Mouse (Mus musculus): ENCODE results near the gene Stra6. TPM values are rescaled to one million over a fixed set of nuclear protein-coding genes. Genes with fewer than 3 reads are reported as not detected.

Gene Stra6
- polyA plus RNA-seq, 1 experiment from 2014 or later: 59.9 TPM

DNA sequence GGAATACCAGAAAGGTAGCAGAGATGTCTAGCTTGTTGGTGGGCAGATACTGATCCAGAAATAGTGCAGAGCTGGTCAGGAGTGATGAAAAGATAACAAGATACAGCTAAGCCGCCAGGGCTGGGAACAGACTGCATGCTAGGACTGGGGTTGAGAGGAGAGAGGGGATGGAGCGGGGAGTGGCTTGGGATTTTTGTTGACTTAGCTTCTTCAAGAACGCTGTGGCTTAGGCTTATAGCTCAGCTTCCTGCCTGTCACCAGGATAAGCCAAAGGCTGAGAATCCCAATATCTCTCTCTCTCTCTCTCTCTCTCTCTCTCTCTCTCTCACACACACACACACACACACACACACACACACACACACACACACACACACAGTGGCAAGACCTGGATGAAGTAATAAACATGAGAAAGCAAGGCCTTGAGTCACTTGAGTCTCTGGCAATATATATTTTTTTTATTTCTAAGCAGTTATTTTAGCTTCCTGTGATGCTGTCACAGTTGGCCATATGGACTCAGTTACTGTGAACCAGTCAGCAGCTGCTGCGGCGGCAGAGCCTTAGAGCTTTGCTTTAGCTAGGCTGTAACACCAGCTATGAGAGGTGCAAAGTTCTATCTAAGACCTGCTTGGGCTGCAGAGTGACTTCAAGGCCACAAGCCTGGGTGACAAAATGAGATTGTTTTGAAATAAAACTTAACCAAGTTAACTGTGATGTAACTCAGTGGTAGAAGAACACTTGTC is 112.3 kb downstream of the Stra6 start:
- H3K36me3 ChIP-seq: no peaks in the 10 kb centered on the region
- DNase-seq (ENCODE audit: low spot score): no peak
- peaks cover 30% of the 10 kb centered on the region for H3K4me1 ChIP-seq
- H3K9me3 ChIP-seq (replicated peaks): no peaks in the 10 kb centered on the region
- no peak overlapping the region for H3K27ac ChIP-seq
- 30% methylated on average over 5 of the region's 5 CpGs for WGBS
- no peaks in the 10 kb centered on the region for H3K27me3 ChIP-seq (ENCODE audit: low read depth, poor library complexity, severe bottlenecking)
- no peak overlapping the region for H3K4me3 ChIP-seq

DNA sequence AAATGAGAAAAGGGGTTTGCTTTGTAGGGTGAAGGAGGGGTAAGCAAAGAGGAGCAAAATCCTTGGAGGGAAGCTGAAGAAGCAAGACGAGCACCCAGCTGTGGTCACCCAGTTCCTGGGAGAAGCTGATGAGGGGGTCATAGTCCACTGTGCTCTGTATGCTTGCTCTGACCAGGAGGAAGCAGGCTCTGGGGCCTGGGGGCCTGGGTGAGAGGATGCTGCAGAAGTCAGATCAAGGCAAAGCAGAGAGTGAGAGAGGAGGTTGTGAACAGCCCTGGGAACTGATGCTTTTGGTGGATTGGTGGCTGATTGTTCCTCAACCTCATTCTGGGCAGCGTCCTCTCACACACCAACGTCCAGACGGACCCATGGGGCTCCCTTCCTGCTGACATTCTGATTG is 113.6 kb downstream of the Stra6 start:
- peaks cover 30% of the 10 kb centered on the region for H3K4me1 ChIP-seq
- 77% methylated on average over 4 of the region's 4 CpGs for WGBS
- H3K36me3 ChIP-seq: no peaks in the 10 kb centered on the region
- no peak overlapping the region for H3K27ac ChIP-seq
- no peak overlapping the region for H3K4me3 ChIP-seq
- no peaks in the 10 kb centered on the region for H3K9me3 ChIP-seq (replicated peaks)
- H3K27me3 ChIP-seq (ENCODE audit: low read depth, poor library complexity, severe bottlenecking): no peaks in the 10 kb centered on the region
- DNase-seq (ENCODE audit: low spot score): no peak

DNA sequence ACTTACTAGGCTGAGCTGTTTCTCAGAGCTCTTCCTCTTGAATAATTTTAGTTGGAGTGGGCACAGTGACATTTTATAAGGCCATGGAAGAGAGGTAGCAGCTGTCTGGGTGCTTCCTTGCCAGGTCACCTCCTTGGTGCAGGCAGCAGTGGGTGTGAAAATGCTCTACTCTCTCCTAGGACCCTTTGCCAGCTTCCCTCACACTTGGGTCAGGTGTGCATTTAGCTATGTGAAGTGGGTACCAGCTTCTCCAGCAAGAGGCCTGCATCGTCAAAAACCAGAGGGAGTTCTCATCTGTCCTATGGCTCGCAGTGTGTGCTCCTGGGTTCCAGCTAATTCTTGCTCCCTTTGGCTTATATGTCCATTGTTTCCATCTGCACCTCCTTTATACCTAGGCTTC is 115.8 kb downstream of the Stra6 start:
- Histone ChIP-seq H3K9me3 (replicated peaks) (no peaks in the 10 kb centered on the region), H3K4me1 (peaks cover 30% of the 10 kb centered on the region), H3K27me3 (ENCODE audit: low read depth, poor library complexity, severe bottlenecking) (no peaks in the 10 kb centered on the region), H3K4me3 (no peak overlapping the region), H3K27ac (no peak overlapping the region), H3K36me3 (no peaks in the 10 kb centered on the region)
- DNase-seq (ENCODE audit: low spot score): no peak
- WGBS: 93% methylated on average over 2 of the region's 2 CpGs

DNA sequence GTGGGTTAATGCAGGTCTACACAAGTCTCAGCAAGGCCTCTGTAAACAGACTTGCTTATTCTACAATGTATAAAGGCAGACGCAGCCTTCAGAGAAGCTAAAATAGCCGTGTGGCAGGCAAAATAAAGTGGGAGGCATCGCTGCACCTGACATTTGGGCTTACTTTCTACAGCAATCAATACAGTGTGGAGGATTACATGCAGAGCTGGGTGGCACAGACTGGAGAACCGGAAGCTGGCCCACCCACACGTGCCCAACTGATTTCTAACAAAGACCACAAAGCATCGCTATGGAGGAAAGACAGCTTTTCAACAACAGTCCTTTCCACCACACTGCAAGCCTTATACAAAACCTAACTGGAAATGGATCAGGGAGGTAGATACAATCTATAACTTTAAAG is 120.9 kb downstream of the Stra6 start:
- DNase-seq (ENCODE audit: low spot score): no peak
- Histone ChIP-seq H3K9me3 (replicated peaks) (no peaks in the 10 kb centered on the region), H3K4me1 (no peaks in the 10 kb centered on the region), H3K27ac (no peak overlapping the region), H3K27me3 (ENCODE audit: low read depth, poor library complexity, severe bottlenecking) (no peaks in the 10 kb centered on the region), H3K36me3 (no peaks in the 10 kb centered on the region), H3K4me3 (no peak overlapping the region)
- WGBS: 88% methylated on average over 6 of the region's 6 CpGs

DNA sequence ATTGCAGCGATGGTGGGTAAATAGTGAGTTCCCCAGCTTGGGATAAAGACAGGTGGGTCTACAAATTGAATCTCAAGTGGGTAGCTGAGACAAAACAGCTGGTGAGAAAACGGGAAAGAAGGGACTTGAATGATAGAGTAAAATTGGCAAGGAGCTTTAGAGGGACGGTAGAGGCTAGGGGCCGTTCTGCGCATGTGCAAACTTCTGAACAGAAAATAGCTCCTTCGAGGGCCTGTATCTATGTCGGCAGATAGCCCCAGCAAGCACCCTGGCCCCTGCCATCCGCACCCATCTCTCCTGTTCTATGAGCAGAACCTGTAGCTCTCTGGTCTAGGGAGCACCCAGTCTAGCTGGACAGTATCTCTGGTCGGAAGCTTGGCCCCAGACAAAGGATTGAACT is 130.6 kb downstream of the Stra6 start:
- H3K27ac ChIP-seq: no peak overlapping the region
- no peaks in the 10 kb centered on the region for H3K36me3 ChIP-seq
- 66% methylated on average over 9 of the region's 9 CpGs for WGBS
- H3K4me1 ChIP-seq: peaks cover 60% of the 10 kb centered on the region
- DNase-seq (ENCODE audit: low spot score): no peak
- H3K27me3 ChIP-seq (ENCODE audit: low read depth, poor library complexity, severe bottlenecking): peaks cover 72% of the 10 kb centered on the region
- H3K4me3 ChIP-seq: no peak overlapping the region
- H3K9me3 ChIP-seq (replicated peaks): no peaks in the 10 kb centered on the region

DNA sequence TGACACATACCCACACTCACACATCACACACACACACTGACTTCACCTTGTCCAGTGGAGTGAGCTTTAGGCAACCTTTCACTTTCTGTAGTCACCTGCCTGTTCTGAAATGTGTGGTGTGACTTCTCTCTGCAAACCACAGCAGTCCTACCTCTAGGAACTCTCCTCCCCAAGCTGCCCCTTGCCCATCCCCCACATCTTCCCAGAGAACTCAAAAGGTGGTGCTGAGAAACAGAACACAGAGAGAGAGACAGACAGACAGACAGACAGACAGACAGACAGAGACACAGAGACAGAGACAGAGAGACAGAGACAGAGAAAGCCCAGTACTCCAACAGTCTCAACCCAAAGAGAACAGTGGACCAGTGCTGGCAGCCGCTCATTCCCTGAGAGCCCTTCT is 132.1 kb downstream of the Stra6 start:
- H3K4me1 ChIP-seq: peaks cover 70% of the 10 kb centered on the region
- H3K36me3 ChIP-seq: no peaks in the 10 kb centered on the region
- H3K27ac ChIP-seq: no peak overlapping the region
- H3K9me3 ChIP-seq (replicated peaks): no peaks in the 10 kb centered on the region
- peaks cover 83% of the 10 kb centered on the region for H3K27me3 ChIP-seq (ENCODE audit: low read depth, poor library complexity, severe bottlenecking)
- DNase-seq (ENCODE audit: low spot score): no peak
- WGBS: 0% methylated on average over 1 of the region's 1 CpGs
- no peak overlapping the region for H3K4me3 ChIP-seq

DNA sequence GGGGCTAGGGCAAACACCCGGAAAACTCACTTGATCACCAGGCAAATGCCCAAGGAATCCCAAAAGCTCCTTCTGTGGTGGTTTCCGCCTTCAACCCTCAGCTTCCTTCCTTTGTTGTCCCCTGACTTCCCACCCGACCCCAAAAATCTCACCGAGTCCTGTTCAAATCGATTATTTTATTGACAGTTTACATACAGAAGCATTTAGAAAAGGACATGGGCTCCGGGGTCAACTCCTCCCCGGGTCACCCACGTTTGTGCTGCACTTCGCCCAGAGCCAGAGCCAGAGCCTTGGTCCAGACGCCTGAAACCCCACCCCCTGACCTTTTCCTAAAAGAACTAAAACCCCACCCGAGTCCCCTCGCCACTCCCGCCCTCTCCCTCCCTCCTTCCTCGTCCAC is 132.6 kb downstream of the Stra6 start:
- Histone ChIP-seq H3K27ac (no peak overlapping the region), H3K9me3 (replicated peaks) (no peaks in the 10 kb centered on the region), H3K36me3 (no peaks in the 10 kb centered on the region), H3K4me3 (peak overlapping the region; percentile 42), H3K4me1 (peaks cover 72% of the 10 kb centered on the region), H3K27me3 (ENCODE audit: low read depth, poor library complexity, severe bottlenecking) (peaks cover 84% of the 10 kb centered on the region)
- DNase-seq (ENCODE audit: low spot score): peak; percentile 41
- WGBS: 3% methylated on average over 14 of the region's 14 CpGs

DNA sequence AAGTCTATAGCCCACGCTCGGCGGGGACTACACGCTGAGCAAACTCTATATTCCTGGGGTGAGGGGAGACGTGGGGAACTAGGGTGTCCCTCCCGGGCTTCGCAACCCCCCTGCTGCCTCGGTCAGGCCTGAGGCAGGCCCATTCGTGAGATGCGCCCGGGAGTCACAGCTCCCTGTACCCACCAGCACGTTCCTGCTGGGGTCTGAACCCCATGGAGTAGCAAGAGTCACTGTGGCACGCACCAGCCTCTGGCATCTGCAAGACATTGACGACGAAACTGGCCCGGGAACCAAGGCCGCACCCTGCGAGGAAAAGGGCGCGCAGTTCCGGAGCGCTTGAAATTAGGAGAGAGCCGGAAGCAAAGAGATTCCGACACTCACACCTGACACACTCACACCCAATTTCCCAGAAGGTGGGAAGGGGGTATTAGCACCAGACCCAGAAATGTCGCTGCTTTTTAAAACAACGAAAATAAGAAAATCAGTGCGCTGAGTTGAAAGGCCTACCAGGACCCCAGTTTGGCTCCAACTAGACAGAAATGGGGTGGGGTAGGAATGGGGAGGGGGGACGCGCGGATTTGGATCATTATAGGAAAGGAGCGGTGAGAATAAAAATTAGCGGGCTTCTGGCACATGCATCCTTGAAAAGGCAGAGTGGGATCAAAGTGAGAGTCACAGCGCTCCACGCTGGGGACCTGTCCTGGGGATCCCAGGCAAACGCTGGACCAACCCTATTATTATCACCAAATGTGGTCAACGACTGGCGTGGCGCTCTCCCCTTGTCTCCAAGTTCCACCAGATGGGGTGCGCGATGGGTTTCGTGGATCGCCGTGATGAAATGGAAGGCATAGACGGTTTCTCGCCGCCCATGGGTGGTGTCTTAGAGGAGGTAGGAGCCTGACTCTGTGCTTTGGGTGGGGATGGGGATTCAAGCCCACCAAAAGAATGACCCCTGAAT is 133.3 kb downstream of the Stra6 start:
- H3K4me3 ChIP-seq: peak overlapping the region; percentile 42
- 1% methylated on average over 46 of the region's 46 CpGs for WGBS
- peaks cover 79% of the 10 kb centered on the region for H3K4me1 ChIP-seq
- no peaks in the 10 kb centered on the region for H3K36me3 ChIP-seq
- no peaks in the 10 kb centered on the region for H3K9me3 ChIP-seq (replicated peaks)
- DNase-seq (ENCODE audit: low spot score): peak; percentile 53
- peaks cover 92% of the 10 kb centered on the region for H3K27me3 ChIP-seq (ENCODE audit: low read depth, poor library complexity, severe bottlenecking)
- H3K27ac ChIP-seq: no peak overlapping the region

DNA sequence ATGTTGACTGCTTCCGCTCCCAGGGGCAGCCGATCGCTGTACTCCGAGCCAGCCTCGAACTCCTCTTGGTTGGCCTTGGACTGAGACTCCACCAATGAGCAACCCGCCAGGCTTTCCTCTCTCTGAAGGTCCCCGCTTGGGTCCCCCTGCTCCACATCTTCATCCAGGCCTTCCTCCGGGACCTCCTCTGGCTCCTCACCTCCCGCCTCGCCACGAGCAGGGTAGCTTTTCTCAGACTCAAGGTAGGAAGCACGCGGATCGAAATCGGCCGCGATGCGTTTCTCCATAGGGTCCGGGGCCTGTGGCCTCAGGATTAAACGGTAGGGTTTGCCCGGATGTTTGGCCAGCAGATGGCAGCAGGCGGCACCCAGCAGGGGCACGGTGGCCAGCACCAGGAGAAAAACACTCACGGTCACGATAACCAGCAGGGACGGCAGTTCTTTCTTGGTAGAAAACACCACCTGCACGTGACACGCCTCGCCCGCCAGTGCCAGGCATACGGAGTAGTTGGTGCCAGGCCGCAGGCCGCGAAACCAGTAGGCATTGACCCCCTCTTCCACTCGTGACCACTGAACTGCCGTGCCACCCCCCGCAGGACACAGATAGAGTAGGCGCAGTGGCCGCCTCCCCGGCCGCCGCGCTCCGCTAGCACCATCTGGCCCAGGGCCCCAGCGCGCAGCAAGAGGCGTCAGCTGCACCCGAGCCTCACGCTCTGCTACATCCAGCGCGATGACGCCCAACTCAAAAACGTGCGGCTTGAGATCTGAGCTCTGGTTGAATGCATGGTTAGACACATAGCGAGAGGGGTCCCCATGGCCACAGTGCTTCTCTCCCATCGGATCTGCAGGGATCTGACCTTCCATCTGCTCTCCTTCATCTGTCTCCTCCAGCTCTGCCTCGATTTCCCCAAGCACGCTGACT is 134.5 kb downstream of the Stra6 start:
- peak overlapping the region; percentile 37 for H3K4me3 ChIP-seq
- H3K36me3 ChIP-seq: no peaks in the 10 kb centered on the region
- H3K4me1 ChIP-seq: peaks cover 90% of the 10 kb centered on the region
- H3K27ac ChIP-seq: 0 out of 2 replicates have a peak overlapping the region, but pooled peaks have one; percentile 38
- peak; percentile 72 for DNase-seq (ENCODE audit: low spot score)
- no peaks in the 10 kb centered on the region for H3K9me3 ChIP-seq (replicated peaks)
- 1% methylated on average over 58 of the region's 58 CpGs for WGBS
- peaks cover 100% of the 10 kb centered on the region for H3K27me3 ChIP-seq (ENCODE audit: low read depth, poor library complexity, severe bottlenecking)

DNA sequence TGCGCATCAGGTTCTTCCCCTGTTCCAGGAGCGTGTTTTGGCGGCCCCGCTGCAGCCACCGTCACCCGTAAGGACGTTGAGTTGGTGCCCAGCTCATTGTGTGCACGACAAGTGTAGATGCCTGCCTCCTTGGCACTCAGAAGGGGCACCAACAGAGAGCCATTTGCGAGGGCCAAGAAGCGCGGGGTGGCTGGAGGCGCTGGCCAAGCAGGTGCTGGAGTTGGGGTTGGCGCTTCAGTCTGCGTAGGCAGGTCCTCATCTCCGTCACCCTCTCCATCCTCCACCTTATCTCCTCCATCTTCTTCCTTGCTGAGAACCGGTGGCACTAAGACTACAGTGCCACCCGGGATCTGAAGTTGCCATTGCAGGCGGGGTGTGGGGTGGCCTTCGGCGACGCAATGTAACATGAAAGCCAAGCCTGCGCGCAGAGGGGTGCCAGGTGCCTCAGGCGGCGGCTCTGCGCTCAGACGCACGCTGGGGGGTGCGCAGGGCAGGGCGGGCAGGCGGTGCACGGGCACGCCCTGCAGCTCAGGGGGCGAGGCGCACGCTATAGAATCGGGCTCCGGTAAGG is 135.3 kb downstream of the Stra6 start:
- H3K9me3 ChIP-seq (replicated peaks): no peaks in the 10 kb centered on the region
- peak overlapping the region; percentile 37 for H3K4me3 ChIP-seq
- no peak overlapping the region for H3K27ac ChIP-seq
- DNase-seq (ENCODE audit: low spot score): no peak
- H3K27me3 ChIP-seq (ENCODE audit: low read depth, poor library complexity, severe bottlenecking): peaks cover 100% of the 10 kb centered on the region
- H3K4me1 ChIP-seq: peaks cover 90% of the 10 kb centered on the region
- WGBS: 1% methylated on average over 38 of the region's 38 CpGs
- no peaks in the 10 kb centered on the region for H3K36me3 ChIP-seq

DNA sequence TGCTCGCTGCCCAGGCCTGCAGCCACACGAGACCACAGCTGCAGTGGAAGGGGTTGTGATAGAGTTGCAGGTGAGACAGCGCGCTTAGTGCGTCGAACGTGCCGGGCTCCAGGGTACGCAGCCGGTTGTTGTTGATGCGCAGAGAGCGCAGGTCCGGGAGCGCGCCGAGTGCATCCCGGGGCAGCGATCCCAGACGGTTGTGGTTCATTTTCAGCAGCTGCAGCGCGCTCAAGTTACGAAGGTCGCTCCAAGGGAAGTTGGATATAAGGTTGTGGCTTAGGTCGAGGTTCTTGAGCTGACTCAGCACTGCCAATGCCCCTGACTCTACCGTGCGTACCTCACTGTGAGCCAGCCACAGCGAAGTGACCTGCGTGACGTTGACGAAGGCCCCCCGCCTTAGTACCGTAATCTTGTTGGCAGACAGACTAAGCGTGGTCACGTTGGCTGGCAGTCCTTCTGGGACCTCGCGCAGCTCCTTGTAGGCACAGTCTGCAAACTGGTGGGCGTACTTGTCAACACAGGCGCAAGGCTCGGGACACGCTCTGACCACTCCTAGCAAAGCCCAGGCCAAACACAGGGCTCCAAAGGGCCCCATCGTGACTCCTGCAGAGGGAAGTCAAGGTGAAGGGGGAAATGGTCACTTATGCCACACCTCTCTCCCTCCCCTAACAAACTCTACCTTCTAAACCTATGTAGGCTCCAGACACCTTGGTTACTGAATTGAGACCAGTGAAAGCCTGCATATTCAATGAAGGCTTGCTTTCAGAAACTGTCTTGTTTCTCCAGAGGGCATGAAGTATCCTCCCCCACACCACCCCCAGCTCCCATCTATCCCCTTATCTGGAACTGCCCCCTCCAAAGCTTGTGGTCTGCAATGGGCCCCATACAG is 136.0 kb downstream of the Stra6 start:
- peak overlapping the region; percentile 37 for H3K4me3 ChIP-seq
- H3K27ac ChIP-seq: no peak overlapping the region
- H3K9me3 ChIP-seq (replicated peaks): no peaks in the 10 kb centered on the region
- peaks cover 98% of the 10 kb centered on the region for H3K27me3 ChIP-seq (ENCODE audit: low read depth, poor library complexity, severe bottlenecking)
- peak; percentile 59 for DNase-seq (ENCODE audit: low spot score)
- peaks cover 89% of the 10 kb centered on the region for H3K4me1 ChIP-seq
- H3K36me3 ChIP-seq: no peaks in the 10 kb centered on the region
- WGBS: 1% methylated on average over 41 of the region's 41 CpGs
